Mouse (Mus musculus): Measurements from ENCODE around the gene Pde4dip. TPM values are rescaled to one million over a fixed set of nuclear protein-coding genes. Genes with fewer than 3 reads are reported as not detected.

The Pde4dip gene
- polyA plus RNA-seq, 1 experiment from 2014 or later = 7.1 TPM

DNA sequence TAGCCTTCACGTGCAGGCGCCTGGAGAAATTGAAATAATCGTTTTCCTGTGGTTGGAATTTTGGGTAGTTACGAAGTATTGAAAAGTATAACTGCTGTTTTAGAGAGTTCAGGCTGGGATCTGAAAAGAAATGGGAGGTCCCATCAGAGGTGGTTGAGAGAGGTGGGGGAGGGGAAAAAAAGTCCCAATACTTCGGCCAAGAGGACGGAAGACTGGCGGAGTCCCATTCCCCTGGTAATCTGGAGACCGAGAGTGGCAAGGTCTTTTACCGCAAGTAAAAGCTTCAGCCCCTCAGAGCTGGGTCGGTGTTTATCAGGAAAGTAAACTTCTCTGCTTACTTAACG is 206.4 kb downstream of the Pde4dip start:
- peaks cover 11% of the 10 kb centered on the region; the same call in 1 of the 2 replicates for H3K4me1 ChIP-seq (ENCODE audit: insufficient read depth, low read depth, low read length)
- no peak overlapping the region for H3K9ac ChIP-seq (replicated peaks; ENCODE audit: low read depth)
- peak overlapping the region; percentile 82 for H3K4me2 ChIP-seq (replicated peaks; ENCODE audit: low read depth, low read length)
- H3K27me3 ChIP-seq (replicated peaks; ENCODE audit: insufficient read depth, low read length) = no peaks in the 10 kb centered on the region
- no peaks in the 10 kb centered on the region for H3K9me3 ChIP-seq (ENCODE audit: low read length)
- 2% methylated on average over 11 of the region's 11 CpGs for WGBS
- H3K4me3 ChIP-seq (ENCODE audit: low read depth, low read length) = peak overlapping the region; percentile 39
- no peak overlapping the region for H3K27ac ChIP-seq (ENCODE audit: low read length)
- H3K36me3 ChIP-seq (ENCODE audit: insufficient read depth, low read length) = no peaks in the 10 kb centered on the region
- ATAC-seq (no peak), DNase-seq (ENCODE audit: low spot score) (no peak)
- TF ChIP-seq CTCF (IDR thresholded peaks at IDR 0.05) (no peak), EP300 (IDR thresholded peaks at IDR 0.05) (no peak)

DNA sequence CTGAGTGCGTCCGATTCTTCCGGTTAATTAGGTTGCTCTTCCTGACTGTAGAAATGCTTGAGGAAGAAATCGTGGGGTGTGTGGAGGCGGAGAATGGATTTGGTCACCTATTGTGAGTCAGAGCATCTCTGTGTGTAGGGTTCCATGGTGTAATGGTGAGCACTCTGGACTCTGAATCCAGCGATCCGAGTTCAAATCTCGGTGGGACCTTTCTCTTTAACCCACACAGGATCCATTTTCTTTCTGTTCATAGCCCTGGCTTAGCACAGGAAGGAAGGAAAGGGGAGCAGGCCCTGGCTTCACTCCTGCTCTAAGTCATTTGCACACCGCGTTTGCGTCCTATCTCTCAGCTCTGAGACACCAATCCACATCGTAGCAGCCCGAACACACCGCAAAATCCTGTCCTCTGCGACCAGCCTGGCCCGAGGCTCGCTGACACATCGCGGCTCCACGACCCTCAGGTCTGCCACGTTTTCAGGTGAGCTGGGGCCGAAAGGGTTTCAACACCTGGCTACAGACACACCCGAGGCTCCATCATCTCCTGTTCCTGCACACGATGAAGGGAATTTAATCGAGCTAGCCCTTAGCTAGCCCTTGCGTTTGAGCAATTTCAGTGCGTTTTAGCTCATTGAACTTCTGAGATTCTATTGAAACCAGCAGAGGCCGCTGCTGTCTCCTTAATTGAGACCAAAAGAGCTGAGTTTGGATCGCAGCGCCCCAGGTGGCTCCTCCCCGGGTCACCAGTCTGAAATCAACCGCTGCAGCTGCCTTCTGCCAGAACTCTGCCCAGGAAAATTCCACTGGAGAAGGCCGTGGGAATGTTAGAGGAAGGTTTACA is 207.0 kb downstream of the Pde4dip start:
- no peaks in the 10 kb centered on the region for H3K36me3 ChIP-seq (ENCODE audit: insufficient read depth, low read length)
- H3K4me3 ChIP-seq (ENCODE audit: low read depth, low read length) = peak overlapping the region; percentile 39
- H3K9ac ChIP-seq (replicated peaks; ENCODE audit: low read depth) = peak overlapping the region; percentile 23; the same call in 1 of the 2 replicates
- no peak overlapping the region for H3K27ac ChIP-seq (ENCODE audit: low read length)
- DNase-seq (ENCODE audit: low spot score) (peak; percentile 87), ATAC-seq (0 out of 2 replicates have a peak, but pooled peaks have one; percentile 9)
- H3K4me1 ChIP-seq (ENCODE audit: insufficient read depth, low read depth, low read length) = peaks cover 11% of the 10 kb centered on the region; the same call in 1 of the 2 replicates
- H3K27me3 ChIP-seq (replicated peaks; ENCODE audit: insufficient read depth, low read length) = no peaks in the 10 kb centered on the region
- H3K9me3 ChIP-seq (ENCODE audit: low read length) = no peaks in the 10 kb centered on the region
- TF ChIP-seq CTCF (IDR thresholded peaks at IDR 0.05) (peak; percentile 79), EP300 (IDR thresholded peaks at IDR 0.05) (peak; percentile 18; the same call in 1 of the 2 replicates)
- 3% methylated on average over 33 of the region's 33 CpGs for WGBS
- H3K4me2 ChIP-seq (replicated peaks; ENCODE audit: low read depth, low read length) = peak overlapping the region; percentile 82

DNA sequence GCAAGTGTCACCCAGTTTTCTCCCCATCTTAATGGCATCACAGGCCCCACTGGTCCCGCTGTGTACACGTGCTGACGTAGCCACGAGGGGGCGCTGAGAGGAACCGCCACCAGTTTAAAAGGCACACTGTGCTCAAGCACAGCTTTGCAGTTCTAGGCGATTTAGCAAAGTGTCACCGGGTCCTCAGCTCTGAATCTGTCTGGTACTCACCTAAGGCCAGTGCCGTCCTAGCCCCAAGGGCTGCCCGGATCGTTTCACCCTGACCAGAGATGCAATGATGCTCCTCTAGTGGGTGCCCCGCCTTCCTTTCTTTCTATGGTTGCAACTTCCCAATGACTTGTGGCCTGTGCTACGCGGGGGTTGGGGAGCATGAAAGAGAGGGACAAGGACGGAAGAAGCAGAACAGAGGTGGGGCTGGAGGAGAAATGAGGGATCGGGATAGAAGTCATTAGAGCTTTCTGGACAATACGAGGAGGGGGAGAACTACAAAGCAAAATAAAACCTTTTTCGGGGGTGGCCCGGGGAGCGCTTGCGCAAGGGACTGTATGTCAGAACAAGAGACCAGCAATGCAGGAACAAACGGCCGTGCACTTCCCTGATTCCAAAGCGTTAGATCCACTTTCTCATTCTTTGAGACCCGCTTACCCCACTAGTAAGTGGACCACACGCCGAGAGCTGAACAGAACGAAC is 207.7 kb downstream of the Pde4dip start:
- Histone ChIP-seq H3K9me3 (ENCODE audit: low read length) (no peaks in the 10 kb centered on the region), H3K27ac (ENCODE audit: low read length) (no peak overlapping the region), H3K4me3 (ENCODE audit: low read depth, low read length) (peak overlapping the region; percentile 39), H3K36me3 (ENCODE audit: insufficient read depth, low read length) (no peaks in the 10 kb centered on the region), H3K4me1 (ENCODE audit: insufficient read depth, low read depth, low read length) (peaks cover 11% of the 10 kb centered on the region; the same call in 1 of the 2 replicates), H3K27me3 (replicated peaks; ENCODE audit: insufficient read depth, low read length) (no peaks in the 10 kb centered on the region), H3K9ac (replicated peaks; ENCODE audit: low read depth) (peak overlapping the region; percentile 23; the same call in 1 of the 2 replicates), H3K4me2 (replicated peaks; ENCODE audit: low read depth, low read length) (peak overlapping the region; percentile 82)
- 3% methylated on average over 28 of the region's 28 CpGs for WGBS
- TF ChIP-seq CTCF (IDR thresholded peaks at IDR 0.05) = peak; percentile 90
- TF ChIP-seq EP300 (IDR thresholded peaks at IDR 0.05) = no peak
- DNase-seq (ENCODE audit: low spot score) (peak; percentile 75), ATAC-seq (peak; percentile 62)

DNA sequence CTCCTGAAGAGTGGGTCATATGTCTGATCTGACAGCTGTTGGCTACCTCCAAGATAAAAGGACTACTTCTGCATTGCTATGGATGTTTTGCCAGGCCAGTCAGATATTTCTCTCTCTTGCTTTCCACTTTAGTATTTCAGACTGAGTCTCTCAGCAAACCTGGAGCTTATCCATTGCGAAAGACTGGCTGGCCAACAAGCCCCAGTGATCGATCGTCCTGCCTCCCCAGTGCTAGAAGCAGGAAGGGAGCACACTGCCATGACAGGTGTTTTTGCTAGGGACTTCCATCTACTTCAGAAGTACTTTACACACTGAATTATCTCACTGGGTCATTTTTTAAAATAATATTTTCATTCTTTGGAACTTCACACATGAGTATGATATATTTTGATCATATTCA is 210.1 kb downstream of the Pde4dip start:
- H3K27me3 ChIP-seq (replicated peaks; ENCODE audit: insufficient read depth, low read length) = no peaks in the 10 kb centered on the region
- H3K4me2 ChIP-seq (replicated peaks; ENCODE audit: low read depth, low read length) = no peak overlapping the region
- no peak for TF ChIP-seq CTCF (IDR thresholded peaks at IDR 0.05)
- TF ChIP-seq EP300 (IDR thresholded peaks at IDR 0.05) = no peak
- no peak overlapping the region for H3K4me3 ChIP-seq (ENCODE audit: low read depth, low read length)
- ATAC-seq (no peak), DNase-seq (ENCODE audit: low spot score) (no peak)
- no peaks in the 10 kb centered on the region for H3K9me3 ChIP-seq (ENCODE audit: low read length)
- 81% methylated on average over 3 of the region's 3 CpGs for WGBS
- no peak overlapping the region for H3K27ac ChIP-seq (ENCODE audit: low read length)
- H3K36me3 ChIP-seq (ENCODE audit: insufficient read depth, low read length) = no peaks in the 10 kb centered on the region
- no peak overlapping the region for H3K9ac ChIP-seq (replicated peaks; ENCODE audit: low read depth)
- H3K4me1 ChIP-seq (ENCODE audit: insufficient read depth, low read depth, low read length) = peaks cover 11% of the 10 kb centered on the region; the same call in 1 of the 2 replicates

DNA sequence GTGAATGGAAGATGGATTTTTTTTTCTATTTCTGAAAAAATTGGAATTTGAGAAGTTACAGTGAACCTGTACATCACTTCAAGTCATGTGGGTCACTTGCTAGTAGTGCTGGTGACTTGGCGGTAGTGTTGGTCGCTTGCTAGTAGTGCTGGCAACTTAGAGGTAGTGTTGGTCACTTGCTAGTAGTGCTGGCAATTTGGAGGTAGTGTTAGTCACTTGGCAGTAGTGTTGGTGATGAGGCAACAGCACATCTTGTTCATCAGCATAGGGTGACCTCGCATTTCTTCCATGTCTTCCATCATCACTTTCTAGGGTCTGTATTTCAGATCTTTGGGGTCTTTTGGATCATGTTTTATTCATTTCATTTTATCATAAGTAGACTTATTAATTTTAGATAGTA is 212.4 kb downstream of the Pde4dip start:
- DNase-seq (ENCODE audit: low spot score) (no peak), ATAC-seq (no peak)
- H3K4me2 ChIP-seq (replicated peaks; ENCODE audit: low read depth, low read length) = no peak overlapping the region
- H3K27ac ChIP-seq (ENCODE audit: low read length) = no peak overlapping the region
- no peaks in the 10 kb centered on the region for H3K27me3 ChIP-seq (replicated peaks; ENCODE audit: insufficient read depth, low read length)
- 96% methylated on average over 3 of the region's 3 CpGs for WGBS
- H3K4me3 ChIP-seq (ENCODE audit: low read depth, low read length) = no peak overlapping the region
- H3K9ac ChIP-seq (replicated peaks; ENCODE audit: low read depth) = no peak overlapping the region
- no peaks in the 10 kb centered on the region for H3K9me3 ChIP-seq (ENCODE audit: low read length)
- TF ChIP-seq CTCF (IDR thresholded peaks at IDR 0.05) (no peak), EP300 (IDR thresholded peaks at IDR 0.05) (no peak)
- 0 out of 2 replicates have a peak, but pooled peaks cover 3% of the 10 kb centered on the region for H3K36me3 ChIP-seq (ENCODE audit: insufficient read depth, low read length)
- H3K4me1 ChIP-seq (ENCODE audit: insufficient read depth, low read depth, low read length) = 0 out of 2 replicates have a peak, but pooled peaks cover under 1% of the 10 kb centered on the region

DNA sequence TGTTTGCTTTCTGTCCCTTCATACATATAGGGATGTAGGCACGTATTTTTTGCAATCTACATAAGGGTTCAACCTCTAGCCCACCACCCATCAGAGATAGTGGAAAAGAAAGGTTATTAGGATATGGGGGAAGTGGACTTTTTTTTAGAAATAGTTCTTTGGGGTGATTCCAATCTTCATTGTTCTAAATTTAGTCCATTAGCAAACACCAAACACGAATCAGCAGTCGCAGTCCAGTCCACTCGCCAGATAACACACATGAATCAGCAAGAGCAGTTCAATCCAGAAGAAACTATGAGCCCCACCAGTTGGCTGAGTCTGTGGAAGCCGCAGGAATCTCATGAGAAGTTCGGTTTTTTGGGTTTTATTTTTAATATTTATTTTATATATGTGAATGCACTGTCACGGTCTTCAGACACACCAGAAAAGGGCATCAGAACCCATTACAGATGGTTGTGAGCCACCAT is 213.8 kb downstream of the Pde4dip start, which contains the start of gene Gm17651:
TSS of gene Gm17651 (minus strand) at position 51 of the 467 bp plus-strand sequence.
- Histone ChIP-seq H3K27me3 (replicated peaks; ENCODE audit: insufficient read depth, low read length) (no peaks in the 10 kb centered on the region), H3K9ac (replicated peaks; ENCODE audit: low read depth) (no peak within 1 kb of the TSS), H3K27ac (ENCODE audit: low read length) (no peak within 1 kb of the TSS), H3K36me3 (ENCODE audit: insufficient read depth, low read length) (0 out of 2 replicates have a peak, but pooled peaks cover 9% of the 10 kb centered on the region), H3K4me1 (ENCODE audit: insufficient read depth, low read depth, low read length) (no peaks in the 10 kb centered on the region), H3K4me3 (ENCODE audit: low read depth, low read length) (no peak within 1 kb of the TSS), H3K9me3 (ENCODE audit: low read length) (no peaks in the 10 kb centered on the region), H3K4me2 (replicated peaks; ENCODE audit: low read depth, low read length) (no peak within 1 kb of the TSS)
- no peak for TF ChIP-seq CTCF (IDR thresholded peaks at IDR 0.05)
- no peak for TF ChIP-seq EP300 (IDR thresholded peaks at IDR 0.05)
- ATAC-seq (no peak), DNase-seq (ENCODE audit: low spot score) (no peak)
- WGBS = 81% methylated on average over 7 of the region's 7 CpGs
